Mouse (Mus musculus) MEL (cell line): ENCODE results near the gene Vps4b. TPM values are rescaled to one million over a fixed set of nuclear protein-coding genes. Genes with fewer than 3 reads are reported as not detected.

Source experiments
- DNase-seq: peaks from one replicate; pipeline ENCODE4 v3.0.0; 2011; ENCODE audit warnings: low read depth, low spot score
- H3K27ac ChIP-seq: 2 replicates; pipeline ENCODE4 v1.5.1; 2012; ENCODE audit warnings: low read depth, mild to moderate bottlenecking, control low read depth, low read length, moderate library complexity; ENCODE audit not compliant: control insufficient read depth
- H3K27me3 ChIP-seq, 2 experiments: fragments of 150-350 bp in 1 of 2; sonication (generic) in 1 of 2; 2 replicates each; pipeline ENCODE4 v1.6.1; 2012; ENCODE audit warnings: low read length in 2 of 2, mild to moderate bottlenecking in 2 of 2, improper control_type of control experiment in 1 of 2, moderate library complexity in 1 of 2; ENCODE audit not compliant: insufficient read depth in 2 of 2, control insufficient read depth in 1 of 2
- H3K36me3 ChIP-seq, 2 experiments: 2 replicates each; pipeline ENCODE4 v1.6.1; 2012 to 2014; ENCODE audit warnings: low read length in 2 of 2, improper control_type of control experiment in 1 of 2, inconsistent platforms in 1 of 2, mild to moderate bottlenecking in 1 of 2; ENCODE audit not compliant: insufficient read depth in 2 of 2, control insufficient read depth in 1 of 2
- H3K4me1 ChIP-seq, 2 experiments: fragments of 150-350 bp in 1 of 2; sonication (generic) in 1 of 2; 2 replicates each; pipeline ENCODE4 v1.6.1; 2012; ENCODE audit warnings: low read length in 2 of 2, improper control_type of control experiment in 1 of 2, mild to moderate bottlenecking in 1 of 2; ENCODE audit not compliant: insufficient read depth in 2 of 2, control insufficient read depth in 1 of 2
- H3K4me3 ChIP-seq, 2 experiments: fragments of 150-350 bp in 1 of 2; sonication (generic) in 1 of 2; 2 replicates each; pipeline ENCODE4 v1.5.1; 2012; ENCODE audit warnings: low read depth in 2 of 2, low read length in 2 of 2, mild to moderate bottlenecking in 2 of 2, moderate library complexity in 2 of 2, control low read depth in 1 of 2, improper control_type of control experiment in 1 of 2; ENCODE audit not compliant: control insufficient read depth in 1 of 2, insufficient read depth in 1 of 2
- H3K79me2 ChIP-seq: 2 replicates; pipeline ENCODE4 v1.6.1; 2012; ENCODE audit warnings: mild to moderate bottlenecking, low read length, moderate library complexity; ENCODE audit not compliant: control insufficient read depth, poor library complexity, insufficient read depth
- H3K9ac ChIP-seq: 2 replicates; pipeline ENCODE4 v1.6.1; 2012; ENCODE audit warnings: low read depth, mild to moderate bottlenecking, control low read depth, low read length, moderate library complexity; ENCODE audit not compliant: control insufficient read depth, poor library complexity, severe bottlenecking
- H3K9me3 ChIP-seq: fragments of 150-350 bp; sonication (generic); replicated peaks from 2 replicates; pipeline ENCODE4 v1.6.1; 2012; ENCODE audit warnings: mild to moderate bottlenecking, low read length, improper control_type of control experiment, moderate library complexity; ENCODE audit not compliant: insufficient read depth
- CHD1 ChIP-seq: IDR thresholded peaks from 2 replicates; pipeline ENCODE4 v1.6.1; 2012; ENCODE audit warnings: low read depth, mild to moderate bottlenecking, inconsistent platforms, low read length, improper control_type of control experiment
- CTCF ChIP-seq, 3 experiments: IDR thresholded peaks in 2 of 3; conservative IDR thresholded peaks in 1 of 3; 2 replicates each; pipeline ENCODE4 v1.5.1; 2011 to 2012; ENCODE audit warnings: low read length in 3 of 3, low read depth in 2 of 3, mild to moderate bottlenecking in 2 of 3, improper control_type of control experiment in 1 of 3, inconsistent platforms in 1 of 3, mixed read lengths in 1 of 3, moderate library complexity in 1 of 3; ENCODE audit not compliant: control insufficient read depth in 1 of 3, insufficient read depth in 1 of 3, poor library complexity in 1 of 3, severe bottlenecking in 1 of 3
- ETS1 ChIP-seq: IDR thresholded peaks from 2 replicates; pipeline ENCODE4 v1.6.1; 2012; ENCODE audit warnings: low read depth, mild to moderate bottlenecking, inconsistent platforms, low read length, improper control_type of control experiment, moderate library complexity
- GABPA ChIP-seq: IDR thresholded peaks from 2 replicates; pipeline ENCODE4 v1.6.1; 2012; ENCODE audit warnings: low read depth, mild to moderate bottlenecking, inconsistent platforms, low read length, improper control_type of control experiment, moderate library complexity
- GATA1 ChIP-seq: IDR thresholded peaks from 2 replicates; pipeline ENCODE4 v1.6.1; 2011; ENCODE audit warnings: low read depth, low read length, improper control_type of control experiment
- HCFC1 ChIP-seq: IDR thresholded peaks from 2 replicates; pipeline ENCODE4 v1.6.1; 2012; ENCODE audit warnings: low read depth, mild to moderate bottlenecking, inconsistent platforms, low read length, improper control_type of control experiment, moderate library complexity
- KAT2A ChIP-seq: conservative IDR thresholded peaks from 2 replicates; pipeline ENCODE4 v1.6.1; 2012; ENCODE audit warnings: low read depth, low read length, improper control_type of control experiment, inconsistent platforms
- MAX ChIP-seq: IDR thresholded peaks from 2 replicates; pipeline ENCODE4 v1.6.1; 2011; ENCODE audit warnings: low read length, improper control_type of control experiment
- MEF2A ChIP-seq: IDR thresholded peaks from 2 replicates; pipeline ENCODE4 v1.6.1; 2014; ENCODE audit warnings: low read depth, mild to moderate bottlenecking, inconsistent platforms, low read length, improper control_type of control experiment; ENCODE audit not compliant: poor library complexity, insufficient replicate concordance, severe bottlenecking; ENCODE audit errors: extremely low read depth
- POLR2A ChIP-seq, 2 experiments: IDR thresholded peaks; 2 replicates each; pipeline ENCODE4 v1.6.1; 2011 to 2012; ENCODE audit warnings: low read length in 2 of 2, mild to moderate bottlenecking in 2 of 2, control low read depth in 1 of 2, improper control_type of control experiment in 1 of 2, low read depth in 1 of 2, moderate library complexity in 1 of 2; ENCODE audit not compliant: control insufficient read depth in 1 of 2, insufficient read depth in 1 of 2, poor library complexity in 1 of 2
- SIN3A ChIP-seq: IDR thresholded peaks from 2 replicates; pipeline ENCODE4 v1.6.1; 2012; ENCODE audit warnings: low read length, improper control_type of control experiment, inconsistent platforms
- SMC3 ChIP-seq: IDR thresholded peaks from 2 replicates; pipeline ENCODE4 v1.6.1; 2011; ENCODE audit warnings: low read depth, low read length, improper control_type of control experiment
- TAL1 ChIP-seq: IDR thresholded peaks from 2 replicates; pipeline ENCODE4 v1.6.1; 2012; ENCODE audit warnings: mild to moderate bottlenecking, inconsistent platforms, low read length, moderate library complexity, mixed read lengths
- TBP ChIP-seq: IDR thresholded peaks from 2 replicates; pipeline ENCODE4 v1.8.0; 2011; ENCODE audit warnings: low read depth, low read length, improper control_type of control experiment
- TCF12 ChIP-seq: IDR thresholded peaks from 2 replicates; pipeline ENCODE4 v1.6.1; 2014; ENCODE audit warnings: low read depth, mild to moderate bottlenecking, inconsistent platforms, low read length, improper control_type of control experiment, moderate library complexity
- USF1 ChIP-seq: IDR thresholded peaks from 2 replicates; pipeline ENCODE4 v1.6.1; 2014; ENCODE audit warnings: low read depth, mild to moderate bottlenecking, inconsistent platforms, low read length, improper control_type of control experiment, moderate library complexity
- ZKSCAN1 ChIP-seq: IDR thresholded peaks from 2 replicates; pipeline ENCODE4 v1.6.1; 2012; ENCODE audit warnings: low read depth, mild to moderate bottlenecking, inconsistent platforms, low read length, improper control_type of control experiment, moderate library complexity
- polyA plus RNA-seq, 2 experiments: library from polyadenylated mRNA; stranded (reverse) in 1 of 2; unstranded in 1 of 2; fragments of >175 nt in 1 of 2; fragments of >200 nt in 1 of 2; gene quantifications; 2 replicates each; pipeline versions ENCODE4 v1.2.1 to v1.2.4; 2012; ENCODE audit warnings: low replicate concordance in 2 of 2, low read depth in 1 of 2; ENCODE audit not compliant: insufficient read length in 2 of 2, insufficient read depth in 1 of 2, missing spikeins in 1 of 2
- total RNA-seq: library from RNA; depleted of rRNA; stranded (reverse); fragments of 300-350 nt; gene quantifications from 2 replicates; pipeline ENCODE4 v1.2.3, GENCODE M21; 2012

Vps4b gene
- total and polyA plus RNA-seq, 3 experiments = 43.9 to 91.1 (median 80.4) TPM

DNA sequence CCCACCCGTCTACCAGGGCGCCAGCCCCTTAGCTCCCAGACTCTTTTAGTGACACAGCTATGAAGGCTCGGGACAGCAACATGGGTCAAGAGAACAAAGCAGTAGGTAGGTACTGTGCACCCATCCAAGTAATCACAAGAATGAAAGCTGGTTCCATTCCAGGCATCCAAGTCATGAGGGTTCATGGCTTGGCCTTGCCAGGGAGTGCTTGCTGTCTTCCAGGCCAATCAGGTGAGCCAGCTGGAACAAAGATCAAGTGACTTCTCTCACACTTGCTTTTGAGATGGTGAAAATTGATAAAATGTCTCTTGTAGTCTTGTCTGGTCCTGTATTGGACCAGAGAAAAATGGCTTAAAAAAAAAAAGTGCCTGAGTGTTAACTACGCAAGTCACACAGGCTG is 55.8 kb downstream of the Vps4b start:
- H3K79me2 ChIP-seq = no peaks in the 10 kb centered on the region
- no peak overlapping the region for H3K9ac ChIP-seq
- H3K27me3 ChIP-seq = no peaks in the 10 kb centered on the region
- TF ChIP-seq MAX (no peak), TBP (no peak), ETS1 (no peak), KAT2A (no peak), TAL1 (no peak), POLR2A (IDR thresholded peaks at IDR 0.05; ENCODE audit: control insufficient read depth in 1 of 2, insufficient read depth in 1 of 2, low read depth in 1 of 2, low read length in 2 of 2, poor library complexity in 1 of 2) (no peak), USF1 (no peak), CHD1 (no peak), GATA1 (no peak), ZKSCAN1 (no peak), TCF12 (no peak)
- no peak overlapping the region for H3K4me3 ChIP-seq
- no peak for DNase-seq
- no peaks in the 10 kb centered on the region for H3K9me3 ChIP-seq
- H3K4me1 ChIP-seq = no peaks in the 10 kb centered on the region
- no peaks in the 10 kb centered on the region; a peak in 2 of 4 replicates for H3K36me3 ChIP-seq
- H3K27ac ChIP-seq = no peak overlapping the region

DNA sequence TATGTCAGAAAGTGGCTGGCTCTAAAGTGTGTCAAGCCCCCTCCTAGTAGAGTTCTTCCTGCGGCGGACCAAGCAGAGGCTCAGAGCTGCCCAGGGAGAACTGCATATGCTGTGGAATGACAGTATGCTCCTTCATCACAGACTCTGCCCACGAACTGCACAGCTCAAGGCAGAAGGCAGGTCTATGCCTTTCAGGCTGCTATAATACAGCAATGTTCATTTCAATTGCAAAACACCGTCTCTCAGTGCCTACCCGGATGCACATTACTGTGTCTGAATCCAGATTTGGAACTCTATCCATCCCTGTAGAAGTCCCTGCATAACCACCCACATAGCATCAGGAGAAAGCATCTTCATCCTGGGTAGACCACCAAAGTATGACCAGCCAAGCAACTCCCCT is 56.7 kb downstream of the Vps4b start:
- DNase-seq = no peak
- Histone ChIP-seq H3K79me2 (no peaks in the 10 kb centered on the region), H3K27me3 (no peaks in the 10 kb centered on the region), H3K9ac (no peak overlapping the region), H3K9me3 (no peaks in the 10 kb centered on the region), H3K36me3 (no peaks in the 10 kb centered on the region; a peak in 2 of 4 replicates), H3K4me3 (no peak overlapping the region), H3K4me1 (no peaks in the 10 kb centered on the region), H3K27ac (no peak overlapping the region)
- TF ChIP-seq SIN3A (no peak), MEF2A (no peak), CTCF (IDR thresholded peaks at IDR 0.05 in 2 of 3, conservative IDR thresholded peaks at IDR 0.05 in 1 of 3; ENCODE audit: control insufficient read depth in 1 of 3, insufficient read depth in 1 of 3, low read depth in 2 of 3, low read length in 3 of 3, poor library complexity in 1 of 3, severe bottlenecking in 1 of 3) (no peak), GABPA (no peak), HCFC1 (no peak), POLR2A (IDR thresholded peaks at IDR 0.05; ENCODE audit: control insufficient read depth in 1 of 2, insufficient read depth in 1 of 2, low read depth in 1 of 2, low read length in 2 of 2, poor library complexity in 1 of 2) (no peak), SMC3 (no peak), ZKSCAN1 (no peak)
